Mouse (Mus musculus): ENCODE results near the gene Olfr161. TPM values are rescaled to one million over a fixed set of nuclear protein-coding genes. Genes with fewer than 3 reads are reported as not detected.

The Olfr161 gene
- not detected for polyA plus RNA-seq (2014; fragmentation: Illumina TruSeq; extraction: RNeasy Lipid Tissue Mini Kit (QIAGEN cat#74804); ENCODE audit: low read depth, low replicate concordance)

GRCm38 (mm10) chr16:3590691-3591090, at the start of gene Olfr161:
Gene Olfr161, plus strand, starts transcription at chr16:3591042.

Other genes starting within 250 kb of the Olfr161 start
- not detected for gene Mefv, start 127.1 kb downstream of the Olfr161 start, polyA plus RNA-seq (2014; fragmentation: Illumina TruSeq; extraction: RNeasy Lipid Tissue Mini Kit (QIAGEN cat#74804); ENCODE audit: low read depth, low replicate concordance)
- gene Zfp263, start 153.1 kb downstream of the Olfr161 start, polyA plus RNA-seq (2014; fragmentation: Illumina TruSeq; extraction: RNeasy Lipid Tissue Mini Kit (QIAGEN cat#74804); ENCODE audit: low read depth, low replicate concordance): 20.0 TPM
- not detected for gene Olfr15, start 239.8 kb downstream of the Olfr161 start, polyA plus RNA-seq (2014; fragmentation: Illumina TruSeq; extraction: RNeasy Lipid Tissue Mini Kit (QIAGEN cat#74804); ENCODE audit: low read depth, low replicate concordance)